Mouse (Mus musculus): Measurements from ENCODE around the gene 6330409D20Rik. TPM values are rescaled to one million over a fixed set of nuclear protein-coding genes. Genes with fewer than 3 reads are reported as not detected.

6330409D20Rik gene
- polyA plus RNA-seq, 1 experiment from 2014 or later = 0.16 TPM

DNA sequence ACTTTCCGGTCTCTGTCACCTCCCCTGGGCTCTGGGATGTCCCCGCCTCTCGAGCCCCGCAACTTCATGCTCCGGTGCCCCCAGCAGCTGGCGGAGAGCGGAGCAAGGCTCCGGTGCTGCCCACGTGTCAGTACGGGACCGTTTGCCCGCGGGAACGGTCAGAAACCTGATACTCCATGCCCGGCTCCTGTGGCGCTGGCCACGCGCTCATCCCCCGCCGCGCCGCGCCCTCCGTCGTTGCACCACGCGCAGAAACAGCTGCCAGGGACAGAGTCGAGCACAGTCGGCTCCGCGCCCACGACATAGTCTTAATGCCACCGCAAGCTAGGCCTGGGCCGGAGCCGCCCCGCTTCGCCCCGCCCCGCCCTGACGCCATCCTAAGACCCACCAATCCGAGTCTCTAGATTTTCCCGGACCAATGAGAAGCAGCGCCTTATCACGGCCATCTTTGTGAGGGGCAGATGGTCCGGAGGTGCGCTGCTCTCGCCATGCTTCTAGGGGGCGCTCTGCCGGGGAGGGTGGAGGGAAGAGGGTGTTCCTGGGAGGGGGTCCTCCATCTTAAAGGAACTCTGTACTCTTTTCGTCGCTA lies 46.9 kb downstream of the 6330409D20Rik start:
- WGBS = under 1% methylated on average over 51 of the region's 51 CpGs
- Histone ChIP-seq H3K4me3 (ENCODE audit: low read length) (peak overlapping the region; percentile 83), H3K27ac (ENCODE audit: low read length) (peak overlapping the region; percentile 90), H3K9ac (replicated peaks; ENCODE audit: low read length) (peak overlapping the region; percentile 90), H3K9me3 (ENCODE audit: low read length) (no peaks in the 10 kb centered on the region), H3K36me3 (ENCODE audit: insufficient read depth, low read length) (no peaks in the 10 kb centered on the region), H3K4me2 (replicated peaks; ENCODE audit: low read depth, low read length) (peak overlapping the region; percentile 83), H3K4me1 (ENCODE audit: insufficient read depth, low read length) (peaks cover 15% of the 10 kb centered on the region), H3K27me3 (ENCODE audit: insufficient read depth, low read length) (no peaks in the 10 kb centered on the region)
- peak; percentile 98 for ATAC-seq (ENCODE audit: low FRiP score, low TSS enrichment)

DNA sequence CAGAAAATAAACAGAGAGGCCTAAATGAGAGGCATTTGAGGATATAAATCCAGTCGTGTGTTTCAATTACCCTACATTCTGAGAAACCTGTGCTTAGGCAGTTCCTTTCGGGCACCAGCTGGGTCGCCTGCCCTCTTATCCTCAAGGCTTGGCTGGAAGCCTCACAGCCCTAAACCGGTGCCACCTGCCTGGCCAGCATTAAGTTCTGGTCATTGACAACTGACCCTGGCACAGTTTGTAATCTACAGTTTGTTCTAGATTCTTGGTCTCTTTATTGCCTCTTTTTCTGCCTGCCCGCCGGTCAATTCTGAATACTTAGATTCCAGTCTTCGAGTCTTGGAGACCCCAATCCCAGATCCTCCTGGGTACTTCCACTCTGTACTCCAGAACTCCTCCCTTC lies 47.5 kb downstream of the 6330409D20Rik start:
- H3K36me3 ChIP-seq (ENCODE audit: insufficient read depth, low read length) = 0 out of 2 replicates have a peak, but pooled peaks cover 3% of the 10 kb centered on the region
- peak overlapping the region; percentile 90 for H3K9ac ChIP-seq (replicated peaks; ENCODE audit: low read length)
- H3K9me3 ChIP-seq (ENCODE audit: low read length) = no peaks in the 10 kb centered on the region
- WGBS = 10% methylated on average over 7 of the region's 7 CpGs
- H3K4me1 ChIP-seq (ENCODE audit: insufficient read depth, low read length) = peaks cover 15% of the 10 kb centered on the region
- H3K27ac ChIP-seq (ENCODE audit: low read length) = peak overlapping the region; percentile 90; the same call in 1 of the 2 replicates
- ATAC-seq (ENCODE audit: low FRiP score, low TSS enrichment) = no peak
- H3K4me3 ChIP-seq (ENCODE audit: low read length) = peak overlapping the region; percentile 83
- no peaks in the 10 kb centered on the region for H3K27me3 ChIP-seq (ENCODE audit: insufficient read depth, low read length)
- peak overlapping the region; percentile 83 for H3K4me2 ChIP-seq (replicated peaks; ENCODE audit: low read depth, low read length)

DNA sequence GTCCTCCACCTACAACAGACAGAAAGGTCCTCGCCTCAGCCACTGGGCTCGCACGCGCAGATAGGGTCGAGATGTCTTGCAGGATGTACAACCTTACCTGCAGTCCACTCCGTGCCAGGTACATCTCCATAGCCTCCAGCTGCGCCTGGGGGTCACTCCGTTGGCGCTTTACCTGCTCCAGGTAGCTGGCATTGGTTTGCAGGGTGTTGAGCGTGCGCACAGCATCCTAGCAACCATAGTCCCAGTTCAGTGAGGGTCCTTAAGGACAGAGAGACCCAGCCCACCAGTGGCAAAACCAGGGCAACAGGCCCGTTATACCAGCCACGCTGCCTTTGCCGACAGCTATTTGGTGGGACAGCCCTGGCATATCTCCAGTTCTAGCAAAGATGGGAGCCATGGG lies 48.3 kb downstream of the 6330409D20Rik start:
- WGBS = 94% methylated on average over 14 of the region's 14 CpGs
- ATAC-seq (ENCODE audit: low FRiP score, low TSS enrichment) = no peak
- Histone ChIP-seq H3K9ac (replicated peaks; ENCODE audit: low read length) (0 out of 2 replicates have a peak overlapping the region, but pooled peaks have one; percentile 90), H3K4me2 (replicated peaks; ENCODE audit: low read depth, low read length) (peak overlapping the region; percentile 83), H3K4me1 (ENCODE audit: insufficient read depth, low read length) (peaks cover 15% of the 10 kb centered on the region), H3K27me3 (ENCODE audit: insufficient read depth, low read length) (no peaks in the 10 kb centered on the region), H3K27ac (ENCODE audit: low read length) (no peak overlapping the region), H3K9me3 (ENCODE audit: low read length) (no peaks in the 10 kb centered on the region), H3K4me3 (ENCODE audit: low read length) (peak overlapping the region; percentile 83; the same call in 1 of the 2 replicates), H3K36me3 (ENCODE audit: insufficient read depth, low read length) (0 out of 2 replicates have a peak, but pooled peaks cover 10% of the 10 kb centered on the region)

DNA sequence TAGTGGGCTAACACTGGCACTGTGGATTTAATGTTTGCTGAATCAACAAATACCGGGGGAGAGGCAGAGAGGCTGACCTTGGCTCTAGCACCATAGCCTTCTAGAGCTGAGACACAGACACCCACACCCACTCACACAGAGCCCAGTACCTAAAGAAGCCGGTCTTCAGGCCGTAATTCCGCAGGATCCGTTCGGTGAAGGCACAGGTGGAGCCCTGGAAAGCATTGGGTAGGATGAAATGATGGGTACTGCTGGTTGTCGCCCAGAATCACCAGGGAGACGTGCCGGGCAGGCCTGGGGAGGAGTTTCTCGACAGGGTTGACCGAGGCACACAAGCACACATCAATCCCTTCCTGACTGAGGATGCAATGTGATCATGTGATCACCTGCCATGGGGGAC lies 49.8 kb downstream of the 6330409D20Rik start:
- Histone ChIP-seq H3K36me3 (ENCODE audit: insufficient read depth, low read length) (peaks cover 25% of the 10 kb centered on the region), H3K9ac (replicated peaks; ENCODE audit: low read length) (no peak overlapping the region), H3K27me3 (ENCODE audit: insufficient read depth, low read length) (no peaks in the 10 kb centered on the region), H3K4me2 (replicated peaks; ENCODE audit: low read depth, low read length) (no peak overlapping the region), H3K27ac (ENCODE audit: low read length) (no peak overlapping the region), H3K9me3 (ENCODE audit: low read length) (no peaks in the 10 kb centered on the region), H3K4me3 (ENCODE audit: low read length) (no peak overlapping the region), H3K4me1 (ENCODE audit: insufficient read depth, low read length) (peaks cover 15% of the 10 kb centered on the region)
- no peak for ATAC-seq (ENCODE audit: low FRiP score, low TSS enrichment)
- 78% methylated on average over 11 of the region's 11 CpGs for WGBS

DNA sequence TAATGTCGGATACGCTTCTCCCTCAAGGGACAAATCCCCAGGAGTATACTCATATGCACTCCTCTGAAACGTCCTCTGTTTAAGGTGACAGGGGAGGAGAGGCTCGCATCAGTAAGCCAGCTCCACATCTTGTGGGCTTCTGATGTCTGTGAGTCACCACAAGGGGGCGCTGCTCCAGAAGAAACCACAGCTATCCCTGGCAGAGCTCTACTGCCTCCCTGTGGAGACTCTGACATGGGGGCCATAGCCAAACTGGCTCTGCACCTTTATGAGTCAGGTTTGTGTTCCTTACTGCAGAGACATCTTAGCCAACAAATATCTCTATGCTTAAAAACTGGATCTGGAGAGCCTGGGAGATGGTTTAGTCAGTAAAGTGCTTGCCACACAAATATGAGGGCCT lies 51.4 kb downstream of the 6330409D20Rik start:
- Histone ChIP-seq H3K4me3 (ENCODE audit: low read length) (no peak overlapping the region), H3K4me2 (replicated peaks; ENCODE audit: low read depth, low read length) (no peak overlapping the region), H3K27me3 (ENCODE audit: insufficient read depth, low read length) (no peaks in the 10 kb centered on the region), H3K4me1 (ENCODE audit: insufficient read depth, low read length) (peaks cover 12% of the 10 kb centered on the region), H3K36me3 (ENCODE audit: insufficient read depth, low read length) (peaks cover 41% of the 10 kb centered on the region), H3K27ac (ENCODE audit: low read length) (no peak overlapping the region), H3K9me3 (ENCODE audit: low read length) (no peaks in the 10 kb centered on the region), H3K9ac (replicated peaks; ENCODE audit: low read length) (no peak overlapping the region)
- ATAC-seq (ENCODE audit: low FRiP score, low TSS enrichment) = no peak
- WGBS = 20% methylated on average over 5 of the region's 5 CpGs

DNA sequence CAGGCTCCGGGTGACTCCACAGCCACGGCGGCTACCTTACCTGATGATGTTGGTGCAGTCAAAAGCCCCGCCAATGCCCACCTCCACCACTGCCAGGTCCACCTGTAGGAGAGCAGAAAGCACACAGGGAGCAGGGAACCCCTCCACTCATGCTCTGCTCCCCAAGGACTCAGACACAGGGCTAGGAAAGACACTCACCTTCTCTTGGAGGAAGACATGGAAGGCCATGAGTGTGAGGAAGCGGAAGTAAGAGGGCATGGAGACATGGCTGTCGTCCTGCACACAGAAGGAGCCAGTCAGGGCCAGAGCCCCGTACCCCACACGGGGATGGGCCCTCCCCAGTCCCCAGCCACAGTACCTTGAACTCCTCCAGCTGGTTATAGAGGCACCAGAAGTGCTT lies 53.3 kb downstream of the 6330409D20Rik start:
- Histone ChIP-seq H3K36me3 (ENCODE audit: insufficient read depth, low read length) (peaks cover 56% of the 10 kb centered on the region), H3K27ac (ENCODE audit: low read length) (no peak overlapping the region), H3K27me3 (ENCODE audit: insufficient read depth, low read length) (no peaks in the 10 kb centered on the region), H3K9me3 (ENCODE audit: low read length) (no peaks in the 10 kb centered on the region), H3K4me1 (ENCODE audit: insufficient read depth, low read length) (peaks cover 3% of the 10 kb centered on the region), H3K4me3 (ENCODE audit: low read length) (no peak overlapping the region), H3K9ac (replicated peaks; ENCODE audit: low read length) (no peak overlapping the region), H3K4me2 (replicated peaks; ENCODE audit: low read depth, low read length) (no peak overlapping the region)
- ATAC-seq (ENCODE audit: low FRiP score, low TSS enrichment) = no peak
- WGBS = 95% methylated on average over 8 of the region's 8 CpGs

DNA sequence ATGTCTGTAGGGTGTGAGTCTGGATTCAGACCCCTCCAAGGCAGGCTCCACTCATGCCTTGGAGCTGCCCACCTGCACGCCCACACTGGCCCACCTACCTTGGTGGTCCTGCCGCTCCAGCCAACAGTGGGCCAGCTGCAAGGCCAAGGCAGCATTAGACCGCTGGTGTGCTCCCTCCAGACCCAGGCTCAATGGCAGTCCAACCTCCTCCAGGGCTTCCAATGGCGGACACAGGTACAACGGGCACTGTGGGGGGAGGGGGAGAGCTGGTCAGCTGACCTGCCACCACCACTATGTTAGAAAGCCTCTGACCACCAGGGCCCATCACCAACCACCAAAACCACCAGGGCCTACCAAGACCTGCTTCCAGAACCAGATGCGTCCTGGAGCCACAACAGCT lies 54.2 kb downstream of the 6330409D20Rik start:
- Histone ChIP-seq H3K9ac (replicated peaks; ENCODE audit: low read length) (no peak overlapping the region), H3K4me1 (ENCODE audit: insufficient read depth, low read length) (peaks cover 4% of the 10 kb centered on the region; the same call in 1 of the 2 replicates), H3K27ac (ENCODE audit: low read length) (no peak overlapping the region), H3K4me3 (ENCODE audit: low read length) (no peak overlapping the region), H3K9me3 (ENCODE audit: low read length) (no peaks in the 10 kb centered on the region), H3K27me3 (ENCODE audit: insufficient read depth, low read length) (no peaks in the 10 kb centered on the region), H3K36me3 (ENCODE audit: insufficient read depth, low read length) (peaks cover 60% of the 10 kb centered on the region), H3K4me2 (replicated peaks; ENCODE audit: low read depth, low read length) (no peak overlapping the region)
- ATAC-seq (ENCODE audit: low FRiP score, low TSS enrichment) = no peak
- 91% methylated on average over 6 of the region's 6 CpGs for WGBS

DNA sequence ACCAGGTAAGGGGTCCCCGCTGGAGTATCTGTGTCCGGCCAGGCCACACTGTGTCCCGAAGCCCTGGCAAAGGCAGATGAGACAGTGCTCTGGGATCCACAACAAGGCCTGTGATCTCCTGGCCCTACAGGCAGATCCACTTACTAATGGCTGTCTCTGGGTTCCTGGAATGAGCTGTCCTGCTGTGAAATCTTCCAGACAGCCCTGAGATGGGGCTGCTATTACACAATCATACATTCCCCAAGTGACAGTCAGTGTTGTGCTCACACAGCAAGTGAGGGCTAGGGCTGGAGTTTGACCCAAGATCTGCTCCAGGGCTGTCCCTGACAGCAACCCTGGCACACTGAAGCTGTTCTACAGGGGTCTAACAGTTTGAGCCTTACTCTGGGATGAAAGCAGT lies 55.0 kb downstream of the 6330409D20Rik start:
- H3K9me3 ChIP-seq (ENCODE audit: low read length) = no peaks in the 10 kb centered on the region
- H3K4me3 ChIP-seq (ENCODE audit: low read length) = no peak overlapping the region
- no peak for ATAC-seq (ENCODE audit: low FRiP score, low TSS enrichment)
- whole genome bisulfite sequencing = 96% methylated on average over 3 of the region's 3 CpGs
- no peak overlapping the region for H3K9ac ChIP-seq (replicated peaks; ENCODE audit: low read length)
- peaks cover 60% of the 10 kb centered on the region for H3K36me3 ChIP-seq (ENCODE audit: insufficient read depth, low read length)
- H3K4me1 ChIP-seq (ENCODE audit: insufficient read depth, low read length) = peaks cover 5% of the 10 kb centered on the region; the same call in 1 of the 2 replicates
- H3K4me2 ChIP-seq (replicated peaks; ENCODE audit: low read depth, low read length) = no peak overlapping the region
- no peak overlapping the region for H3K27ac ChIP-seq (ENCODE audit: low read length)
- no peaks in the 10 kb centered on the region for H3K27me3 ChIP-seq (ENCODE audit: insufficient read depth, low read length)

DNA sequence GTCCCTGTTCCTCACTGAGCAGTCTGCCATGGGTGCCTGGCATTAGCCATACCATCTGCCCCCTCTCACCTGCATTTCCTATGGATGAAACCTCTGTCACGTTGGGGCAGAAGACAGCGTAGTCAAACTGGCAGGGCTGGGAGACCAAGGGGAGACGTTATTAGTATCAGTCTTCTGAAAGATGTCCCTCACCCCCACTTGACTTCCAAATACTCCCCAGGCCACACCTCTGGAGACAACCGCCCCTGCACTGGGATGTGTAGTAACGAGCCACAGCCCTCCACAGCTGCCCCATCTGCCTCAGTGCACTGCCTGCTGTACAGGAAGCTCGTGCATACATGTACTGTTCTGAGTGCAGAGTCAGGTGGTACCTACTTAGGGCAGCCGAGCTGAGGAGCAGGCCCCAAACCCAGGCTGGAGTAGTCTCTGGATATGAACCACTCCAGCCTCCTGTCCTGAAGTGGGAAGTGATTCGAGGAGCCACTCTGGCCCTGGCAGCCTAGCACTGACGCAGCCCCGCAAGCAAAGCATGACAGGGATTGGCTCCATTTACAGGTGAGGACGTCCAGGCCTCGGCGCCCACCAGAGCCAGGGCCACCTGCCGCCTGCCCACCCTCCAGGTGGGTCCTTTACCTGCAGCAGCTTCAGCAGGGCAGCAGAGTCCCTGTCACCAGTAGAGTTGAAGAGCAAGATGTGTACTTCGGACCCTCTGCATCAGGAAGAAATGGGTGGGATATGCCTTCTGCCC lies 56.0 kb downstream of the 6330409D20Rik start:
- no peak overlapping the region for H3K9ac ChIP-seq (replicated peaks; ENCODE audit: low read length)
- no peaks in the 10 kb centered on the region for H3K27me3 ChIP-seq (ENCODE audit: insufficient read depth, low read length)
- no peak overlapping the region for H3K4me2 ChIP-seq (replicated peaks; ENCODE audit: low read depth, low read length)
- no peak overlapping the region for H3K4me3 ChIP-seq (ENCODE audit: low read length)
- peaks cover 60% of the 10 kb centered on the region for H3K36me3 ChIP-seq (ENCODE audit: insufficient read depth, low read length)
- 93% methylated on average over 15 of the region's 15 CpGs for WGBS
- no peak for ATAC-seq (ENCODE audit: low FRiP score, low TSS enrichment)
- H3K4me1 ChIP-seq (ENCODE audit: insufficient read depth, low read length) = peaks cover 10% of the 10 kb centered on the region; the same call in 1 of the 2 replicates
- H3K27ac ChIP-seq (ENCODE audit: low read length) = no peak overlapping the region
- H3K9me3 ChIP-seq (ENCODE audit: low read length) = no peaks in the 10 kb centered on the region

DNA sequence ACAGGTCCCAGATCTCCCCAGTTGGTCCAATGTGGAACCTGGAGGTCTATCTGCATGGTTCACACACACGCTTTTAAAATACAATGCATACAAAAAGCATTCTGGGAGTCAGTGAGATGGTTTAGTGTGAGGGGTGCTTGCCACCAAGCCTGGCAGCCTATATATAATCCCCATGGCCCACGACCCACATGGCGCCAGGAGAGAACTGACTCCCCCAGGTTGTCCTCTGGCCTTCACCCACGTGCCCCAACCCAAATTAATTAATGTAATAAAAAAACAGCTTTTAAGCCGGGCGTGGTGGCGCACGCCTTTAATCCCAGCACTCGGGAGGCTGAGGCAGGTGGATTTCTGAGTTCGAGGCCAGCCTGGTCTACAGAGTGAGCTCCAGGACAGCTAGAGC lies 57.1 kb downstream of the 6330409D20Rik start:
- H3K36me3 ChIP-seq (ENCODE audit: insufficient read depth, low read length) = peaks cover 60% of the 10 kb centered on the region
- no peak overlapping the region for H3K9ac ChIP-seq (replicated peaks; ENCODE audit: low read length)
- peaks cover 10% of the 10 kb centered on the region; the same call in 1 of the 2 replicates for H3K4me1 ChIP-seq (ENCODE audit: insufficient read depth, low read length)
- no peak overlapping the region for H3K27ac ChIP-seq (ENCODE audit: low read length)
- H3K27me3 ChIP-seq (ENCODE audit: insufficient read depth, low read length) = no peaks in the 10 kb centered on the region
- H3K4me3 ChIP-seq (ENCODE audit: low read length) = no peak overlapping the region
- no peaks in the 10 kb centered on the region for H3K9me3 ChIP-seq (ENCODE audit: low read length)
- H3K4me2 ChIP-seq (replicated peaks; ENCODE audit: low read depth, low read length) = no peak overlapping the region
- 84% methylated on average over 10 of the region's 10 CpGs for WGBS
- no peak for ATAC-seq (ENCODE audit: low FRiP score, low TSS enrichment)
